Mouse (Mus musculus) kidney, embryonic 16.5 days (tissue): ENCODE data around the gene Mettl16. TPM values are rescaled to one million over a fixed set of nuclear protein-coding genes. Genes with fewer than 3 reads are reported as not detected.

ENCODE experiments used
- ATAC-seq: fragments of 200-750 bp; cut with Nextera tagmentation; 2 replicates; pipeline ENCODE4 v1.8.0; 2017; ENCODE audit warnings: moderate TSS enrichment; ENCODE audit not compliant: low FRiP score, low TSS enrichment
- H3K27ac ChIP-seq: fragments of 300-500 bp; sonication (generic); 2 replicates; pipeline ENCODE4 v1.5.1; 2014; ENCODE audit warnings: low read length
- H3K27me3 ChIP-seq: fragments of 300-500 bp; sonication (generic); 2 replicates; pipeline ENCODE4 v1.6.1; 2014; ENCODE audit warnings: low read length, control low read depth, mixed read lengths; ENCODE audit not compliant: insufficient read depth
- H3K36me3 ChIP-seq: fragments of 300-500 bp; sonication (generic); 2 replicates; pipeline ENCODE4 v1.6.1; 2014; ENCODE audit warnings: low read length, control low read depth, mixed read lengths; ENCODE audit not compliant: insufficient read depth
- H3K4me1 ChIP-seq: fragments of 300-500 bp; sonication (generic); 2 replicates; pipeline ENCODE4 v1.6.1; 2014; ENCODE audit warnings: low read length, control low read depth, mixed read lengths; ENCODE audit not compliant: insufficient read depth
- H3K4me2 ChIP-seq: fragments of 300-500 bp; sonication (generic); replicated peaks from 2 replicates; pipeline ENCODE4 v1.6.1; 2014; ENCODE audit warnings: low read depth, low read length
- H3K4me3 ChIP-seq: fragments of 300-500 bp; sonication (generic); 2 replicates; pipeline ENCODE4 v1.5.1; 2014; ENCODE audit warnings: mild to moderate bottlenecking, low read length
- H3K9ac ChIP-seq: fragments of 300-500 bp; sonication (generic); replicated peaks from 2 replicates; pipeline ENCODE4 v1.6.1; 2014; ENCODE audit warnings: low read length
- H3K9me3 ChIP-seq: fragments of 300-500 bp; sonication (generic); 2 replicates; pipeline ENCODE4 v1.6.1; 2016; ENCODE audit warnings: low read length, control low read depth
- WGBS: fragments of 180-500 bp; shearing (Covaris S2); extraction: QIAGEN DNeasy Blood & Tissue Kit; methylation state at CpG from one replicate; pipeline ENCODE4 v1.1.7; 2014; 5-methylcytosine and 5-hydroxymethylcytosine counted together
- polyA plus RNA-seq: library from polyadenylated mRNA; unstranded; fragments of >200 nt; fragmentation: Nextera tagmentation; extraction: Ambion mirVana; gene quantifications from 2 replicates; pipeline ENCODE4 v1.2.1, GENCODE M21; 2015

Mettl16 gene
- polyA plus RNA-seq, 1 experiment from 2014 or later, result 53.3 TPM

GRCm38 (mm10) chr11:74857756-74858155, 87.1 kb downstream of the Mettl16 start:
- Histone ChIP-seq H3K4me2 (no peak overlapping the region), H3K4me3 (no peak overlapping the region), H3K9me3 (no peaks in the 10 kb centered on the region), H3K9ac (no peak overlapping the region), H3K27me3 (no peaks in the 10 kb centered on the region), H3K27ac (no peak overlapping the region), H3K4me1 (0 out of 2 replicates have a peak, but pooled peaks cover 2% of the 10 kb centered on the region), H3K36me3 (0 out of 2 replicates have a peak, but pooled peaks cover 11% of the 10 kb centered on the region)
- no peak for ATAC-seq
- WGBS, result 74% methylated on average over 9 of the region's 9 CpGs

- H3K9me3 ChIP-seq, result no peaks in the 10 kb centered on the region
- H3K4me1 ChIP-seq, result no peaks in the 10 kb centered on the region
- H3K36me3 ChIP-seq, result no peaks in the 10 kb centered on the region
- WGBS, result 66% methylated on average over 5 of the region's 5 CpGs
- ATAC-seq, result no peak
- no peak overlapping the region for H3K4me2 ChIP-seq
- H3K27ac ChIP-seq, result no peak overlapping the region
- H3K27me3 ChIP-seq, result no peaks in the 10 kb centered on the region
- no peak overlapping the region for H3K9ac ChIP-seq
- no peak overlapping the region for H3K4me3 ChIP-seq
These were observed 91.5 kb downstream of the Mettl16 start for GRCm38 (mm10) chr11:74862129-74862528.

GRCm38 (mm10) chr11:74863471-74863870, 92.8 kb downstream of the Mettl16 start:
- Histone ChIP-seq H3K4me2 (no peak overlapping the region), H3K27me3 (no peaks in the 10 kb centered on the region), H3K9ac (no peak overlapping the region), H3K27ac (no peak overlapping the region), H3K4me3 (no peak overlapping the region), H3K4me1 (no peaks in the 10 kb centered on the region), H3K36me3 (0 out of 2 replicates have a peak, but pooled peaks cover 2% of the 10 kb centered on the region), H3K9me3 (no peaks in the 10 kb centered on the region)
- WGBS, result 18% methylated on average over 11 of the region's 11 CpGs
- no peak for ATAC-seq

- H3K27ac ChIP-seq, result no peak overlapping the region
- ATAC-seq, result no peak
- H3K36me3 ChIP-seq, result 0 out of 2 replicates have a peak, but pooled peaks cover 2% of the 10 kb centered on the region
- 77% methylated on average over 9 of the region's 9 CpGs for WGBS
- no peaks in the 10 kb centered on the region for H3K4me1 ChIP-seq
- H3K27me3 ChIP-seq, result no peaks in the 10 kb centered on the region
- H3K4me2 ChIP-seq, result no peak overlapping the region
- no peak overlapping the region for H3K9ac ChIP-seq
- no peaks in the 10 kb centered on the region for H3K9me3 ChIP-seq
- H3K4me3 ChIP-seq, result no peak overlapping the region
These were observed 93.8 kb downstream of the Mettl16 start for GRCm38 (mm10) chr11:74864421-74864820.

- Histone ChIP-seq H3K36me3 (0 out of 2 replicates have a peak, but pooled peaks cover 2% of the 10 kb centered on the region), H3K4me1 (no peaks in the 10 kb centered on the region), H3K9me3 (no peaks in the 10 kb centered on the region), H3K4me2 (no peak overlapping the region), H3K27ac (no peak overlapping the region), H3K27me3 (no peaks in the 10 kb centered on the region), H3K4me3 (no peak overlapping the region), H3K9ac (no peak overlapping the region)
- no peak for ATAC-seq
- 83% methylated on average over 9 of the region's 9 CpGs for WGBS
These were observed 94.6 kb downstream of the Mettl16 start for GRCm38 (mm10) chr11:74865252-74865651.

- no peaks in the 10 kb centered on the region for H3K9me3 ChIP-seq
- H3K4me2 ChIP-seq, result no peak overlapping the region
- no peak overlapping the region for H3K4me3 ChIP-seq
- no peak overlapping the region for H3K27ac ChIP-seq
- no peak for ATAC-seq
- H3K36me3 ChIP-seq, result 0 out of 2 replicates have a peak, but pooled peaks cover 2% of the 10 kb centered on the region
- H3K27me3 ChIP-seq, result no peaks in the 10 kb centered on the region
- H3K9ac ChIP-seq, result no peak overlapping the region
- 73% methylated on average over 4 of the region's 4 CpGs for WGBS
- H3K4me1 ChIP-seq, result peaks cover 7% of the 10 kb centered on the region
These were observed 96.0 kb downstream of the Mettl16 start for GRCm38 (mm10) chr11:74866640-74867039.

- no peak overlapping the region for H3K9ac ChIP-seq
- no peaks in the 10 kb centered on the region for H3K27me3 ChIP-seq
- 94% methylated on average over 2 of the region's 2 CpGs for WGBS
- H3K4me1 ChIP-seq, result peaks cover 7% of the 10 kb centered on the region
- H3K9me3 ChIP-seq, result no peaks in the 10 kb centered on the region
- 0 out of 2 replicates have a peak, but pooled peaks cover 2% of the 10 kb centered on the region for H3K36me3 ChIP-seq
- no peak overlapping the region for H3K4me3 ChIP-seq
- no peak for ATAC-seq
- no peak overlapping the region for H3K27ac ChIP-seq
- no peak overlapping the region for H3K4me2 ChIP-seq
These were observed 96.6 kb downstream of the Mettl16 start for GRCm38 (mm10) chr11:74867181-74867580.

GRCm38 (mm10) chr11:74868046-74868760, 97.6 kb downstream of the Mettl16 start:
- Histone ChIP-seq H3K36me3 (0 out of 2 replicates have a peak, but pooled peaks cover 2% of the 10 kb centered on the region), H3K27me3 (no peaks in the 10 kb centered on the region), H3K9me3 (no peaks in the 10 kb centered on the region), H3K4me3 (no peak overlapping the region), H3K4me2 (no peak overlapping the region), H3K9ac (no peak overlapping the region), H3K27ac (no peak overlapping the region), H3K4me1 (peaks cover 7% of the 10 kb centered on the region)
- no peak for ATAC-seq
- WGBS, result 88% methylated on average over 13 of the region's 13 CpGs

GRCm38 (mm10) chr11:74869603-74870002, 99.0 kb downstream of the Mettl16 start:
- Histone ChIP-seq H3K27ac (no peak overlapping the region), H3K9me3 (no peaks in the 10 kb centered on the region), H3K9ac (no peak overlapping the region), H3K4me1 (peaks cover 11% of the 10 kb centered on the region), H3K36me3 (0 out of 2 replicates have a peak, but pooled peaks cover 2% of the 10 kb centered on the region), H3K4me2 (no peak overlapping the region), H3K4me3 (no peak overlapping the region), H3K27me3 (no peaks in the 10 kb centered on the region)
- ATAC-seq, result no peak
- WGBS, result 77% methylated on average over 6 of the region's 6 CpGs

- WGBS, result 62% methylated on average over 4 of the region's 4 CpGs
- peaks cover 17% of the 10 kb centered on the region for H3K4me1 ChIP-seq
- no peak for ATAC-seq
- H3K9ac ChIP-seq, result no peak overlapping the region
- no peaks in the 10 kb centered on the region for H3K9me3 ChIP-seq
- H3K27ac ChIP-seq, result no peak overlapping the region
- H3K4me3 ChIP-seq, result no peak overlapping the region
- no peak overlapping the region for H3K4me2 ChIP-seq
- H3K36me3 ChIP-seq, result 0 out of 2 replicates have a peak, but pooled peaks cover 2% of the 10 kb centered on the region
- no peaks in the 10 kb centered on the region for H3K27me3 ChIP-seq
These were observed 99.9 kb downstream of the Mettl16 start for GRCm38 (mm10) chr11:74870544-74870943.
